Mouse (Mus musculus) CH12.LX (cell line): ENCODE results near the gene Grxcr1.

Experiments used
- CTCF ChIP-seq, 2 experiments: IDR thresholded peaks in 1 of 2; conservative IDR thresholded peaks in 1 of 2; 2 replicates each; pipeline ENCODE4 v1.5.1; 2011 to 2012; ENCODE audit warnings: low read depth in 2 of 2, low read length in 2 of 2, improper control_type of control experiment in 1 of 2, inconsistent platforms in 1 of 2, mild to moderate bottlenecking in 1 of 2, moderate library complexity in 1 of 2
- MXI1 ChIP-seq: IDR thresholded peaks from 2 replicates; pipeline ENCODE4 v1.6.1; 2011; ENCODE audit warnings: mild to moderate bottlenecking, low read depth, low read length, improper control_type of control experiment
- POLR2A ChIP-seq: IDR thresholded peaks from 2 replicates; pipeline ENCODE4 v1.6.1; 2011; ENCODE audit warnings: low read depth, mild to moderate bottlenecking, improper control_type of control experiment, low read length
- RCOR1 ChIP-seq: conservative IDR thresholded peaks from 2 replicates; pipeline ENCODE4 v1.6.1; 2012; ENCODE audit warnings: low read depth, mild to moderate bottlenecking, inconsistent platforms, low read length, improper control_type of control experiment
- USF1 ChIP-seq: IDR thresholded peaks from 2 replicates; pipeline ENCODE4 v1.6.1; 2014; ENCODE audit warnings: low read depth, mild to moderate bottlenecking, inconsistent platforms, low read length, improper control_type of control experiment

DNA sequence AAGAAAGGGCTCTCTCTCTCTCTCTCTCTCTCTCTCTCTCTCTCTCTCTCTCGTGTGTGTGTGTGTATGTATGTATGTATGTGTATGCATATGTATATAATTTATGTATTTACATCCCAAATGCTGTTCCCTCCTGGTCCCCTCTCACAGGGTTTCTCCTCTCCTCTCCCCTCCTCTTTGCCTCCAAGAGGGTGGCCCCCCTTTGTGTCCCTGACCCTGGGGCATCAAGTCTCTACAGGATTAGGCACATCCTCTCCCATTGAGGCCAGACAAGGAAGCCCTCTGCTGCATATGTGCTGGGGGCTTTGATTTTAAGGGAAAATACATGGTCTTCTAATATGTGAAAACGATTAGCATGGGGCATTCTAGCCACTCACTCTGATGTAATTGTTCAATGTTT lies 61.5 kb downstream of the Grxcr1 start:
- TF ChIP-seq RCOR1: no peak
- no peak for TF ChIP-seq CTCF (conservative IDR thresholded peaks at IDR 0.05 in 1 of 2, IDR thresholded peaks at IDR 0.05 in 1 of 2; ENCODE audit: low read depth in 2 of 2, low read length in 2 of 2)
- no peak for TF ChIP-seq POLR2A
- no peak for TF ChIP-seq USF1
- no peak for TF ChIP-seq MXI1
